Mouse (Mus musculus) limb, embryonic 12.5 days (tissue): ENCODE results near the gene Kcnq5. TPM values are rescaled to one million over a fixed set of nuclear protein-coding genes. Genes with fewer than 3 reads are reported as not detected.

ENCODE experiments used
- ATAC-seq: fragments of 200-750 bp; cut with Nextera tagmentation; 2 replicates; pipeline ENCODE4 v1.8.0; 2017; ENCODE audit warnings: low read depth, moderate TSS enrichment; ENCODE audit not compliant: insufficient number of reproducible peaks, insufficient read depth, low FRiP score, low TSS enrichment
- H3K27ac ChIP-seq: fragments of 300-500 bp; sonication (generic); 2 replicates; pipeline ENCODE4 v1.5.1; 2016; ENCODE audit warnings: mild to moderate bottlenecking, moderate library complexity
- H3K27me3 ChIP-seq: fragments of 300-500 bp; sonication (generic); 2 replicates; pipeline ENCODE4 v1.6.1; 2016; ENCODE audit warnings: mild to moderate bottlenecking, moderate library complexity
- H3K36me3 ChIP-seq: fragments of 300-500 bp; sonication (generic); 2 replicates; pipeline ENCODE4 v1.6.1; 2016; ENCODE audit warnings: mild to moderate bottlenecking, moderate library complexity
- H3K4me1 ChIP-seq: fragments of 300-500 bp; sonication (generic); replicated peaks from 2 replicates; pipeline ENCODE4 v1.6.1; 2016
- H3K4me2 ChIP-seq: fragments of 300-500 bp; sonication (generic); 2 replicates; pipeline ENCODE4 v1.6.1; 2016; ENCODE audit warnings: mild to moderate bottlenecking, moderate library complexity
- H3K4me3 ChIP-seq: fragments of 300-500 bp; sonication (generic); replicated peaks from 2 replicates; pipeline ENCODE4 v1.5.1; 2016; ENCODE audit warnings: mild to moderate bottlenecking
- H3K9ac ChIP-seq: fragments of 300-500 bp; sonication (generic); replicated peaks from 2 replicates; pipeline ENCODE4 v1.6.1; 2016; ENCODE audit warnings: mild to moderate bottlenecking, moderate library complexity
- H3K9me3 ChIP-seq: fragments of 300-500 bp; sonication (generic); 2 replicates; pipeline ENCODE4 v1.6.1; 2016; ENCODE audit warnings: mild to moderate bottlenecking, moderate library complexity
- WGBS: fragments of 180-500 bp; shearing (Covaris S2); methylation state at CpG from one replicate; pipeline ENCODE4 v1.1.7; 2016; 5-methylcytosine and 5-hydroxymethylcytosine counted together
- polyA plus RNA-seq: library from polyadenylated mRNA; unstranded; fragments of >200 nt; fragmentation: Nextera tagmentation; extraction: Ambion mirVana; gene quantifications from 2 replicates; pipeline ENCODE4 v1.2.1, GENCODE M21; 2016

Kcnq5 gene
- 2.2 and 2.5 TPM in 2 replicates for polyA plus RNA-seq

GRCm38 (mm10) chr1:21961251-21962082 is at the start of gene Kcnq5:
Gene Kcnq5 (minus strand): TSS chr1:21961942.
- H3K27ac ChIP-seq: peak within 1 kb of the TSS; percentile 53; the same call in 1 of the 2 replicates
- H3K4me3 ChIP-seq: peak within 1 kb of the TSS; percentile 70
- no peaks in the 10 kb centered on the region for H3K9me3 ChIP-seq
- peak; percentile 67 for ATAC-seq
- H3K4me2 ChIP-seq: peak within 1 kb of the TSS; percentile 97
- H3K9ac ChIP-seq: peak within 1 kb of the TSS; percentile 73
- peaks cover 33% of the 10 kb centered on the region for H3K27me3 ChIP-seq
- peaks cover 27% of the 10 kb centered on the region for H3K4me1 ChIP-seq
- H3K36me3 ChIP-seq: no peaks in the 10 kb centered on the region
- under 1% methylated on average over 65 of the region's 89 CpGs for WGBS

- no peaks in the 10 kb centered on the region for H3K27me3 ChIP-seq
- no peaks in the 10 kb centered on the region for H3K9me3 ChIP-seq
- no peaks in the 10 kb centered on the region for H3K36me3 ChIP-seq
- no peak overlapping the region for H3K4me2 ChIP-seq
- no peak overlapping the region for H3K9ac ChIP-seq
- no peak overlapping the region for H3K27ac ChIP-seq
- H3K4me1 ChIP-seq: no peaks in the 10 kb centered on the region
- no peak for ATAC-seq
- H3K4me3 ChIP-seq: no peak overlapping the region
Measured at GRCm38 (mm10) chr1:21979755-21980154, 18.0 kb upstream of the Kcnq5 start.

GRCm38 (mm10) chr1:21979292-21979691 is 17.6 kb upstream of the Kcnq5 start:
- no peak for ATAC-seq
- H3K9ac ChIP-seq: no peak overlapping the region
- no peak overlapping the region for H3K4me3 ChIP-seq
- no peaks in the 10 kb centered on the region for H3K4me1 ChIP-seq
- H3K9me3 ChIP-seq: no peaks in the 10 kb centered on the region
- H3K27ac ChIP-seq: no peak overlapping the region
- no peaks in the 10 kb centered on the region for H3K36me3 ChIP-seq
- no peaks in the 10 kb centered on the region for H3K27me3 ChIP-seq
- no peak overlapping the region for H3K4me2 ChIP-seq
- WGBS: 55% methylated on average over 1 of the region's 1 CpGs

GRCm38 (mm10) chr1:21974040-21974439 is 12.3 kb upstream of the Kcnq5 start:
- ATAC-seq: no peak
- 85% methylated on average over 3 of the region's 3 CpGs for WGBS

GRCm38 (mm10) chr1:21967139-21967538 is 5.4 kb upstream of the Kcnq5 start:
- Histone ChIP-seq H3K4me3 (no peak overlapping the region), H3K27me3 (peaks cover 14% of the 10 kb centered on the region), H3K9me3 (no peaks in the 10 kb centered on the region), H3K27ac (no peak overlapping the region), H3K4me2 (no peak overlapping the region), H3K4me1 (peaks cover 11% of the 10 kb centered on the region), H3K9ac (no peak overlapping the region), H3K36me3 (no peaks in the 10 kb centered on the region)
- no peak for ATAC-seq
- 85% methylated on average over 3 of the region's 3 CpGs for WGBS

More at GRCm38 (mm10) chr1:21974040-21974439, 12.3 kb upstream of the Kcnq5 start:
- H3K27ac ChIP-seq: no peak overlapping the region
- no peak overlapping the region for H3K4me2 ChIP-seq
- no peaks in the 10 kb centered on the region for H3K4me1 ChIP-seq
- no peaks in the 10 kb centered on the region for H3K9me3 ChIP-seq
- no peak overlapping the region for H3K4me3 ChIP-seq
- no peak overlapping the region for H3K9ac ChIP-seq
- no peaks in the 10 kb centered on the region for H3K27me3 ChIP-seq
- no peaks in the 10 kb centered on the region for H3K36me3 ChIP-seq

GRCm38 (mm10) chr1:21962896-21963864 is 1.4 kb upstream of the Kcnq5 start:
- ATAC-seq: no peak
- no peaks in the 10 kb centered on the region for H3K36me3 ChIP-seq
- H3K4me1 ChIP-seq: peaks cover 27% of the 10 kb centered on the region
- H3K9me3 ChIP-seq: no peaks in the 10 kb centered on the region
- no peak overlapping the region for H3K4me2 ChIP-seq
- no peak overlapping the region for H3K27ac ChIP-seq
- H3K4me3 ChIP-seq: no peak overlapping the region
- H3K27me3 ChIP-seq: peaks cover 33% of the 10 kb centered on the region
- H3K9ac ChIP-seq: no peak overlapping the region
- WGBS: 54% methylated on average over 16 of the region's 16 CpGs

- H3K36me3 ChIP-seq: no peaks in the 10 kb centered on the region
- peak overlapping the region; percentile 73; the same call in 1 of the 2 replicates for H3K9ac ChIP-seq
- ATAC-seq: 0 out of 2 replicates have a peak, but pooled peaks have one; percentile 24
- no peak overlapping the region for H3K27ac ChIP-seq
- 0% methylated on average over 19 of the region's 19 CpGs for WGBS
- peaks cover 33% of the 10 kb centered on the region for H3K27me3 ChIP-seq
- H3K4me2 ChIP-seq: peak overlapping the region; percentile 97
- H3K9me3 ChIP-seq: no peaks in the 10 kb centered on the region
- peaks cover 27% of the 10 kb centered on the region for H3K4me1 ChIP-seq
- peak overlapping the region; percentile 70 for H3K4me3 ChIP-seq
Measured at GRCm38 (mm10) chr1:21962083-21962471, 335 bp upstream of the Kcnq5 start.

GRCm38 (mm10) chr1:21960421-21961250 is 1.1 kb downstream of the Kcnq5 start:
- Histone ChIP-seq H3K27ac (peak overlapping the region; percentile 53; the same call in 1 of the 2 replicates), H3K9ac (peak overlapping the region; percentile 73), H3K9me3 (no peaks in the 10 kb centered on the region), H3K4me3 (peak overlapping the region; percentile 70), H3K4me1 (peaks cover 27% of the 10 kb centered on the region), H3K4me2 (peak overlapping the region; percentile 97), H3K27me3 (peaks cover 33% of the 10 kb centered on the region), H3K36me3 (no peaks in the 10 kb centered on the region)
- under 1% methylated on average over 48 of the region's 48 CpGs for WGBS
- ATAC-seq: peak; percentile 6; the same call in 1 of the 2 replicates

GRCm38 (mm10) chr1:21959648-21960285 is 2.0 kb downstream of the Kcnq5 start:
- Histone ChIP-seq H3K27me3 (peaks cover 33% of the 10 kb centered on the region), H3K9me3 (no peaks in the 10 kb centered on the region), H3K4me3 (peak overlapping the region; percentile 70), H3K9ac (no peak overlapping the region), H3K4me2 (peak overlapping the region; percentile 97), H3K4me1 (peaks cover 27% of the 10 kb centered on the region), H3K27ac (0 out of 2 replicates have a peak overlapping the region, but pooled peaks have one; percentile 4), H3K36me3 (no peaks in the 10 kb centered on the region)
- 17% methylated on average over 8 of the region's 8 CpGs for WGBS
- ATAC-seq: no peak

- peaks cover 28% of the 10 kb centered on the region for H3K27me3 ChIP-seq
- no peak overlapping the region for H3K4me2 ChIP-seq
- no peak for ATAC-seq
- 51% methylated on average over 4 of the region's 4 CpGs for WGBS
- peaks cover 24% of the 10 kb centered on the region for H3K4me1 ChIP-seq
- no peak overlapping the region for H3K9ac ChIP-seq
- no peaks in the 10 kb centered on the region for H3K36me3 ChIP-seq
- H3K27ac ChIP-seq: no peak overlapping the region
- H3K4me3 ChIP-seq: no peak overlapping the region
- no peaks in the 10 kb centered on the region for H3K9me3 ChIP-seq
Measured at GRCm38 (mm10) chr1:21958013-21958412, 3.7 kb downstream of the Kcnq5 start.
